Mouse (Mus musculus) inflammation-experienced regulatory T-cells, adult 6 months (primary cell): ENCODE data around the gene Vmn2r76. TPM values are rescaled to one million over a fixed set of nuclear protein-coding genes. Genes with fewer than 3 reads are reported as not detected.
"Not testable (repeated sequence)": the region's sequence is repeated elsewhere in the genome, so short reads cannot be mapped to it uniquely, and the experiment has no call there.

Experiments used
- ATAC-seq: one replicate; pipeline ENCODE4 v1.8.0; 2017
- polyA plus RNA-seq, 3 experiments: library from polyadenylated mRNA; unstranded; fragments of 100-300 nt; shearing (Covaris generic); gene quantifications; one replicate each; pipeline ENCODE4 v1.2.1; 2017

Gene Vmn2r76
- polyA plus RNA-seq = under 1 TPM in 1 of 3 experiments, not detected in 2; 0.04 TPM

DNA sequence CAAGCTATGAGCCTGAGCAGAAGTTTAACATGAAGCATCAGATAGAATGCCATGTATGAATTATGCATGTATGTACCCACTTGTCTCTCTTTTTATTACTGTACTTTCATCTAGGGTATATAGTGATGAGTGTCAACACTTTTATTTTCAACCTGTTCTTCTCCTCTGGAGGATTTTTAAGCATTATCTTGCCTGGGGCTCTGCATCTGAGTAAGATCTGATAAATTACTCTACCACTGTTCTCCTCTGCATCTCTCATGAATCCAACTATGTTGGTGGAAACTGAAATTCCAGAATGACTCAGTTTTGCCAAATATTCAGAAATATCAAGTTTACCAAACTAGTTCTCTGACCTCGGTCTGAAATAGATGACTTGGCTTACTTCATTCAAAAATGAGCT, at the start of gene Vmn2r76:
Gene Vmn2r76, minus strand, starts transcription at position 101 of the 400 bp plus-strand sequence.
- ATAC-seq = no peak

GRCm38 (mm10) chr7:86277072-86277471, 31.0 kb upstream of the Vmn2r76 start, which contains the start of gene Olfr310:
Gene Olfr310, minus strand, starts transcription at chr7:86277172.
- no peak for ATAC-seq

- ATAC-seq = no peak
Observed at GRCm38 (mm10) chr7:86211345-86211744, 34.8 kb downstream of the Vmn2r76 start.

GRCm38 (mm10) chr7:86171678-86172077, 74.4 kb downstream of the Vmn2r76 start, which contains the start of gene Vmn2r75:
Gene Vmn2r75, minus strand, starts transcription at chr7:86171778.
- ATAC-seq = not testable (repeated sequence)

Other genes with a start within 250 kb of the Vmn2r76 start
- gene Vmn2r75, start 74.5 kb downstream of the Vmn2r76 start, polyA plus RNA-seq = not detected
- gene Olfr310, start 30.9 kb upstream of the Vmn2r76 start, polyA plus RNA-seq = not detected
- gene Olfr309, start 67.4 kb upstream of the Vmn2r76 start, polyA plus RNA-seq = not detected
- gene Olfr308, start 79.3 kb upstream of the Vmn2r76 start, polyA plus RNA-seq = not detected
- under 1 TPM in 1 of 3 experiments, not detected in 2; 0.07 TPM for gene Olfr307, start 91.3 kb upstream of the Vmn2r76 start, polyA plus RNA-seq
- not detected for gene Olfr305, start 120.6 kb upstream of the Vmn2r76 start, polyA plus RNA-seq
- not detected for gene Olfr304, start 140.3 kb upstream of the Vmn2r76 start, polyA plus RNA-seq
- not detected for gene Olfr303, start 151.5 kb upstream of the Vmn2r76 start, polyA plus RNA-seq
- gene Olfr301, start 157.5 kb upstream of the Vmn2r76 start, polyA plus RNA-seq = not detected
- gene Olfr299, start 213.6 kb upstream of the Vmn2r76 start, polyA plus RNA-seq = not detected
- not detected for gene Olfr298, start 246.2 kb upstream of the Vmn2r76 start, polyA plus RNA-seq